Mouse (Mus musculus) embryonic facial prominence, embryonic 11.5 days (tissue): ENCODE measurements at regions not wholly inside any gene's neighbourhood (a gene's known extent, or its start where the extent isn't known, plus 50 kb on each side); places are given as distances from the start of the nearest gene placed in this dataset.
A peak's percentile ranks its signal among the peaks of the same experiment; 100 is the strongest.

Experiments used
- ATAC-seq: fragments of 200-750 bp; cut with Nextera tagmentation; replicated peaks from 2 replicates; pipeline ENCODE4 v1.8.0; 2017; ENCODE audit warnings: low read depth; ENCODE audit not compliant: insufficient number of reproducible peaks, low FRiP score, low TSS enrichment
- DNase-seq: peaks from one replicate; pipeline ENCODE4 v3.0.0-alpha.2; 2015; ENCODE audit warnings: low spot score
- H3K27ac ChIP-seq: fragments of 300-500 bp; sonication (generic); replicated peaks from 2 replicates; pipeline ENCODE4 v1.5.1; 2014; ENCODE audit warnings: mild to moderate bottlenecking, low read depth, low read length, control low read depth
- H3K27me3 ChIP-seq: fragments of 300-500 bp; sonication (generic); 2 replicates; pipeline ENCODE4 v1.6.1; 2014; ENCODE audit warnings: mild to moderate bottlenecking, low read length, moderate library complexity, mixed read lengths; ENCODE audit not compliant: control insufficient read depth, insufficient read depth
- H3K36me3 ChIP-seq: fragments of 300-500 bp; sonication (generic); replicated peaks from 2 replicates; pipeline ENCODE4 v1.6.1; 2014; ENCODE audit warnings: low read depth, mild to moderate bottlenecking, low read length, moderate library complexity, mixed read lengths; ENCODE audit not compliant: control insufficient read depth, insufficient read depth
- H3K4me1 ChIP-seq: fragments of 300-500 bp; sonication (generic); 2 replicates; pipeline ENCODE4 v1.6.1; 2014; ENCODE audit warnings: low read length, mixed read lengths; ENCODE audit not compliant: control insufficient read depth, insufficient read depth
- H3K4me2 ChIP-seq: fragments of 300-500 bp; sonication (generic); 2 replicates; pipeline ENCODE4 v1.6.1; 2014; ENCODE audit warnings: low read depth, mild to moderate bottlenecking, control low read depth, low read length, moderate library complexity
- H3K4me3 ChIP-seq: fragments of 300-500 bp; sonication (generic); 2 replicates; pipeline ENCODE4 v1.5.1; 2014; ENCODE audit warnings: low read depth, low read length, control low read depth
- H3K9ac ChIP-seq: fragments of 300-500 bp; sonication (generic); replicated peaks from 2 replicates; pipeline ENCODE4 v1.6.1; 2014; ENCODE audit warnings: mild to moderate bottlenecking, control low read depth, low read length
- H3K9me3 ChIP-seq: fragments of 300-500 bp; sonication (generic); replicated peaks from 2 replicates; pipeline ENCODE4 v1.6.1; 2016; ENCODE audit warnings: mild to moderate bottlenecking, low read length, inconsistent platforms, mixed read lengths; ENCODE audit not compliant: control insufficient read depth
- WGBS: fragments of 180-500 bp; shearing (Covaris S2); extraction: QIAGEN DNeasy Blood & Tissue Kit; methylation state at CpG from one replicate; pipeline ENCODE4 v1.1.7; 2014; 5-methylcytosine and 5-hydroxymethylcytosine counted together

- no peak overlapping the region for H3K27ac ChIP-seq
- no peaks in the 10 kb centered on the region for H3K9me3 ChIP-seq
- no peak overlapping the region for H3K4me2 ChIP-seq
- DNase-seq (no peak), ATAC-seq (no peak)
- no peaks in the 10 kb centered on the region for H3K36me3 ChIP-seq
- H3K4me1 ChIP-seq, result no peaks in the 10 kb centered on the region
- WGBS, result 58% methylated on average over 3 of the region's 3 CpGs
- no peak overlapping the region for H3K9ac ChIP-seq
- no peak overlapping the region for H3K4me3 ChIP-seq
- H3K27me3 ChIP-seq, result no peaks in the 10 kb centered on the region
These were observed 311.3 kb upstream of the Ldb2 start for GRCm38 (mm10) chr5:45110797-45111196.

DNA sequence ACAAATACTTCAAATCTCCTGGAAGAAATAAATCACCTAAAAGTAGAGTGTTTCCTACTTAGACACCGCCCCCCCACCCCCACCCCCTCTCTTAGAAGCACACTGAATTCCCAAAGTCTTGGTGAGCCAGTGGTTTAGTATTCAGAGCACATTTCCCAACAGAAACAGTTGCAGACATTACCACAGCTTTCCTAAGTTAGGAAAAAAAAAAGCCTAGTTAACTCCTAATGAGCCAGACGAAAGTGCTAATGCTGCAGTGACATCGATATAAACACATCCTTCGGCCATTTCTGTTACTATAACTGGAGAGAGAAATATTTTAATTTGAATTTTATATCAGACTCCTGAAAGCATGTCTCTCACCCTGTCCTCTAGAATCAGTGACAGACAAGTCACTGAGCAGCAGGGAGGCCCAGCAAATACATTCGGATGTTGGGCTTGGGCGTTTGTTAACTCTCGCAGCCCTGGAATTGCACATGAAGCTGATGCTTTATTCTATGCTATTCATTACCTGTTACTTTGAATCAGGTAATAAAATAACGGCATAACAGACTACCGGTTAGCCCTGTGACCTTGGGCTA is 305.8 kb upstream of the Ldb2 start:
- Histone ChIP-seq H3K4me1 (no peaks in the 10 kb centered on the region; the same call in 1 of the 2 replicates), H3K9ac (no peak overlapping the region), H3K4me2 (no peak overlapping the region), H3K36me3 (no peaks in the 10 kb centered on the region), H3K27me3 (no peaks in the 10 kb centered on the region), H3K9me3 (no peaks in the 10 kb centered on the region), H3K4me3 (no peak overlapping the region), H3K27ac (no peak overlapping the region)
- DNase-seq (no peak), ATAC-seq (no peak)
- WGBS, result 75% methylated on average over 9 of the region's 9 CpGs

- no peaks in the 10 kb centered on the region for H3K36me3 ChIP-seq
- no peak overlapping the region for H3K4me3 ChIP-seq
- H3K4me2 ChIP-seq, result no peak overlapping the region
- no peaks in the 10 kb centered on the region for H3K9me3 ChIP-seq
- peak; percentile 50 for DNase-seq
- no peaks in the 10 kb centered on the region for H3K27me3 ChIP-seq
- 62% methylated on average over 6 of the region's 6 CpGs for WGBS
- peak; percentile 73; the same call in 1 of the 2 replicates for ATAC-seq
- H3K9ac ChIP-seq, result no peak overlapping the region
- H3K4me1 ChIP-seq, result no peaks in the 10 kb centered on the region; the same call in 1 of the 2 replicates
- no peak overlapping the region; the same call in 1 of the 2 replicates for H3K27ac ChIP-seq
These were observed 304.4 kb upstream of the Ldb2 start for GRCm38 (mm10) chr5:45103763-45104428.

GRCm38 (mm10) chr5:45102661-45103060 is 303.2 kb upstream of the Ldb2 start:
- Histone ChIP-seq H3K27ac (no peak overlapping the region), H3K27me3 (no peaks in the 10 kb centered on the region), H3K4me3 (no peak overlapping the region), H3K9ac (no peak overlapping the region), H3K4me2 (no peak overlapping the region), H3K9me3 (no peaks in the 10 kb centered on the region), H3K36me3 (no peaks in the 10 kb centered on the region), H3K4me1 (no peaks in the 10 kb centered on the region; the same call in 1 of the 2 replicates)
- 34% methylated on average over 3 of the region's 3 CpGs for WGBS
- ATAC-seq (no peak), DNase-seq (no peak)

- no peaks in the 10 kb centered on the region for H3K36me3 ChIP-seq
- no peak overlapping the region for H3K4me3 ChIP-seq
- H3K9me3 ChIP-seq, result no peaks in the 10 kb centered on the region
- DNase-seq, result no peak
- H3K27ac ChIP-seq, result no peak overlapping the region
- 80% methylated on average over 4 of the region's 4 CpGs for WGBS
- no peak for ATAC-seq
- no peaks in the 10 kb centered on the region; the same call in 1 of the 2 replicates for H3K4me1 ChIP-seq
- H3K27me3 ChIP-seq, result no peaks in the 10 kb centered on the region
- no peak overlapping the region for H3K4me2 ChIP-seq
- no peak overlapping the region for H3K9ac ChIP-seq
These were observed 302.3 kb upstream of the Ldb2 start for GRCm38 (mm10) chr5:45101777-45102176.

DNA sequence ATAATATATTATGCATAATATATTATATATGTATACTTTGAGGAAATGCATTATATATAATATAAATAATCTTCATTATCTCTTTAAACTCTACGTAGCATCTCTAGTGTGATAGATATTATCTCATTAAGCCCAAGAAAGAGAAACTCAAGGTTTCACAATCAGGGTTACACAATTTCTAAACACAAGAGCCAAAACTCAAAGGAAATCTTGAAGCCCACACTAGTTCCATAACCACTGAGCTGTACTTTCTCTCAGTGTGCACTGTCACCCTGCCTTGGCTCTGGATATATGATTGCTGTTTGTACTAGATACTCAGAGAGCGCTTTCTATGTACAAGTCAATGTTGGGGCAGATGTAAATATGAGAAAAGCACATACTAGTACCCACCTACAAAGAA is 299.6 kb upstream of the Ldb2 start:
- H3K27ac ChIP-seq, result no peak overlapping the region
- ATAC-seq (no peak), DNase-seq (no peak)
- no peaks in the 10 kb centered on the region for H3K27me3 ChIP-seq
- no peaks in the 10 kb centered on the region for H3K9me3 ChIP-seq
- no peak overlapping the region for H3K4me2 ChIP-seq
- 91% methylated on average over 2 of the region's 2 CpGs for WGBS
- H3K36me3 ChIP-seq, result no peaks in the 10 kb centered on the region
- no peak overlapping the region for H3K9ac ChIP-seq
- H3K4me3 ChIP-seq, result no peak overlapping the region
- H3K4me1 ChIP-seq, result no peaks in the 10 kb centered on the region; the same call in 1 of the 2 replicates

GRCm38 (mm10) chr5:45097941-45098340 is 298.5 kb upstream of the Ldb2 start:
- H3K4me3 ChIP-seq, result no peak overlapping the region
- no peaks in the 10 kb centered on the region for H3K9me3 ChIP-seq
- H3K27me3 ChIP-seq, result no peaks in the 10 kb centered on the region
- WGBS, result 92% methylated on average over 1 of the region's 1 CpGs
- no peak for ATAC-seq
- H3K4me1 ChIP-seq, result no peaks in the 10 kb centered on the region; the same call in 1 of the 2 replicates
- no peak overlapping the region for H3K27ac ChIP-seq
- DNase-seq, result no peak
- no peak overlapping the region for H3K4me2 ChIP-seq
- H3K9ac ChIP-seq, result no peak overlapping the region
- H3K36me3 ChIP-seq, result no peaks in the 10 kb centered on the region

DNA sequence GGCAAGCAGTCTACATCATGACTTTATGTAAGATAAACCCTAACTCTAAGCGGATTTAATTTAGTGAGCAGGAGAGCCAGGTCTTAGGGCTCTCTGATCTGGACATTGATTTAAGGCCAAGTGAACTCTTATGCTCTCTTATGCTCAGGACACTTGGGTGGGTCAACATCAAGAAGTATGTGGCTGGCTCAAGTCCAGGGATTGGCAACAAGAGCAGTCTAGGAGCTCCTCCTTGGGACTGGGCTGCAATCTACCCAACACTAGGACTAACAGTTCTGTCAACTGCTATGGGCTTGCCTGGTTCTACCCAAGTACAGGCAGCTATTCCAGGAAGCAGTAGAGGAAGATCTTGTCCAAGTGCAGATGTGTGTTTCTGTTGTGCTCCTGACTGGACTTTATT is 285.3 kb upstream of the Ldb2 start:
- Histone ChIP-seq H3K9me3 (no peaks in the 10 kb centered on the region), H3K36me3 (no peaks in the 10 kb centered on the region), H3K27me3 (no peaks in the 10 kb centered on the region), H3K4me1 (no peaks in the 10 kb centered on the region), H3K27ac (no peak overlapping the region), H3K4me2 (no peak overlapping the region), H3K9ac (no peak overlapping the region), H3K4me3 (no peak overlapping the region)
- WGBS, result 90% methylated on average over 1 of the region's 1 CpGs
- ATAC-seq (no peak), DNase-seq (no peak)
